Mouse (Mus musculus) liver, embryonic 14.5 days (tissue): ENCODE results near the gene Tmem184a. TPM values are rescaled to one million over a fixed set of nuclear protein-coding genes. Genes with fewer than 3 reads are reported as not detected.

Source experiments
- ATAC-seq: fragments of 200-750 bp; cut with Nextera tagmentation; 2 replicates; pipeline ENCODE4 v1.8.0; 2017; ENCODE audit warnings: moderate number of reproducible peaks, mild to moderate bottlenecking, moderate library complexity; ENCODE audit not compliant: insufficient read depth
- DNase-seq, 3 experiments: peaks; one replicate each; pipeline ENCODE4 v3.0.0-alpha.2; 2012 to 2013; ENCODE audit warnings: low read depth in 3 of 3, low spot score in 3 of 3
- H3K27ac ChIP-seq: fragments of 300-500 bp; sonication (generic); 2 replicates; pipeline ENCODE4 v1.5.1; 2014; ENCODE audit warnings: moderate library complexity, mild to moderate bottlenecking, control low read depth, inconsistent platforms
- H3K27me3 ChIP-seq: fragments of 300-500 bp; sonication (generic); 2 replicates; pipeline ENCODE4 v1.6.1; 2014; ENCODE audit warnings: mild to moderate bottlenecking, low read length, moderate library complexity; ENCODE audit not compliant: control insufficient read depth, insufficient read depth
- H3K36me3 ChIP-seq: fragments of 300-500 bp; sonication (generic); replicated peaks from 2 replicates; pipeline ENCODE4 v1.6.1; 2014; ENCODE audit warnings: low read depth; ENCODE audit not compliant: control insufficient read depth, insufficient read depth
- H3K4me1 ChIP-seq, 2 experiments: fragments of 200-500 bp in 1 of 2; fragments of 300-500 bp in 1 of 2; sonication (generic) in 1 of 2; replicated peaks; 2 replicates each; pipeline ENCODE4 v1.6.1; 2012 to 2014; ENCODE audit warnings: antibody characterized with exemption in 1 of 2, inconsistent platforms in 1 of 2, low read length in 1 of 2; ENCODE audit not compliant: control insufficient read depth in 2 of 2, insufficient read depth in 2 of 2
- H3K4me2 ChIP-seq: fragments of 300-500 bp; sonication (generic); 2 replicates; pipeline ENCODE4 v1.6.1; 2014; ENCODE audit warnings: low read depth, mild to moderate bottlenecking, control low read depth, moderate library complexity
- H3K4me3 ChIP-seq, 2 experiments: fragments of 200-500 bp in 1 of 2; fragments of 300-500 bp in 1 of 2; sonication (generic) in 1 of 2; 2 replicates each; pipeline ENCODE4 v1.5.1; 2012 to 2014; ENCODE audit warnings: low read depth in 2 of 2, low read length in 2 of 2, mild to moderate bottlenecking in 2 of 2, control low read depth in 1 of 2, inconsistent platforms in 1 of 2, moderate library complexity in 1 of 2; ENCODE audit not compliant: insufficient read depth in 1 of 2
- H3K9ac ChIP-seq: fragments of 300-500 bp; sonication (generic); replicated peaks from 2 replicates; pipeline ENCODE4 v1.6.1; 2014; ENCODE audit warnings: mild to moderate bottlenecking, control low read depth, moderate library complexity
- H3K9me3 ChIP-seq: fragments of 300-500 bp; sonication (generic); 2 replicates; pipeline ENCODE4 v1.6.1; 2016; ENCODE audit warnings: low read length, mixed read lengths; ENCODE audit not compliant: control insufficient read depth
- CTCF ChIP-seq: IDR thresholded peaks from 2 replicates; pipeline ENCODE4 v1.5.1; 2016; ENCODE audit warnings: antibody characterized with exemption, low read depth, control low read depth
- EP300 ChIP-seq: IDR thresholded peaks from 2 replicates; pipeline ENCODE4 v1.6.1; 2016; ENCODE audit warnings: antibody characterized with exemption, low read depth
- WGBS: fragments of 180-500 bp; shearing (Covaris S2); extraction: QIAGEN DNeasy Blood & Tissue Kit; methylation state at CpG from one replicate; pipeline ENCODE4 v1.1.7; 2014; ENCODE audit not compliant: insufficient replicate concordance; 5-methylcytosine and 5-hydroxymethylcytosine counted together
- polyA plus RNA-seq, 2 experiments: library from polyadenylated mRNA; depleted of rRNA in 1 of 2; stranded (reverse) in 1 of 2; unstranded in 1 of 2; fragments of >200 nt; fragmentation: Nextera tagmentation in 1 of 2; extraction: Ambion mirVana in 1 of 2; gene quantifications; 2 replicates each; pipeline versions ENCODE4 v1.2.1 to v1.2.3; 2012 to 2014

Gene Tmem184a
- 0.75 TPM in 2 replicates for polyA plus RNA-seq (2012; rRNA removed)
- polyA plus RNA-seq (2014; fragmentation: Nextera tagmentation; extraction: Ambion mirVana) = 0.90 and 1.2 TPM in 2 replicates

DNA sequence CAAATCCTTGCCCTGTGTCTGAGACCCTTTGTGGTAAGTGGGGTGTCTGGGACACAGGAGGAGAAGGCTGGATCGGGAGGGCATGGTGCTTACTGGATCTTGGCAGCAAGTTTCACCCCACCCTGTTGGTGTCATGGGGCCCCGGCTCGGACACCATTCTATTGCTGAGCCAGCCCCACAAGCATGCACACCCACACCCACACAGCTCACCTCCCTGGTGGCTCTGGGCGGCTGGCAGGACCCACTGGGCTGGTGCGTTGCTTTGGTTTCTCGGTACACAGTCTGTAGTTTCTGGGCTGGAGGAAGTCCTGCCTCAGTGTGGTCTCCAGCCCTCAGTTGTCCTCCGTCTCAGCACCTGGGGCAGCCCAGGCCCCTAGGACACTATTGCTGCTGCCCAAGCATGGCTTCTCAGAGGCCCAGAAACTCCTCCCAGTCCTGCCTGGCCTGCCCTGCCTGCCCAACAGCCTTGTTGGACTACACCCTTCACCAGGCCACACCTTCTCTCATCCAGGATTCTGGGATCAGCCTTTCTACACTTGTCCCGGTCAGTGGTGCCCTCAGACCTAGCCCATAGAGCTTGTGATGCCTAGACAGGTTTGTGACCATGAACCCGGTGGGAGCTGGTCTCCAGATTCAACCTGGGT lies at the start of gene Tmem184a:
TSS of gene Tmem184a (minus strand) at position 380 of the 644 bp plus-strand sequence.
- Histone ChIP-seq H3K27ac (peak within 1 kb of the TSS; percentile 63; the same call in 1 of the 2 replicates), H3K9ac (no peak within 1 kb of the TSS), H3K9me3 (no peaks in the 10 kb centered on the region), H3K36me3 (peaks cover 14% of the 10 kb centered on the region), H3K4me3 (no peak within 1 kb of the TSS), H3K4me2 (no peak within 1 kb of the TSS), H3K27me3 (no peaks in the 10 kb centered on the region), H3K4me1 (peaks cover 15 to 38% of the 10 kb centered on the region in 2 experiments)
- DNase-seq (no peak), ATAC-seq (no peak)
- 75% methylated on average over 9 of the region's 9 CpGs for WGBS
- TF ChIP-seq EP300 = no peak
- no peak for TF ChIP-seq CTCF

DNA sequence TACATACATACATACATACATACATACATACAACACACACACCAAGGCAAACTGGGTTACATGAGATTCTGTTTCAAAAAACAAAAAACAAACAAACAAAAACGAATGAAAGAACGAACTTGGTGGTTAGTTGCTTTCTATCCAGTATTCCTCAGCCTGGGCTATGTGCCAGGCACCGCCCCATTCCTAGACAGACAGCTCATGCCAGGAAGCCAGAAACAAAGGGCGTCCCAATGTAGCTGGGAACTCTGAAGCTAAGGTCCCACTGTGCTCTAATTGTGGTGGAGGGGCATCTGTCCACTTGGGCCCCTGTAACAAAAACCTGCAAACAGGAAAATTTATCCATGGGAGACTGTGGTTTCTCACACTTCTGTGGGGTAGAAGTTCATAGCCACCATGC lies 43.0 kb upstream of the Tmem184a start:
- Histone ChIP-seq H3K4me2 (no peak overlapping the region), H3K27me3 (no peaks in the 10 kb centered on the region), H3K9me3 (no peaks in the 10 kb centered on the region), H3K36me3 (no peaks in the 10 kb centered on the region), H3K9ac (no peak overlapping the region), H3K4me3 (no peak overlapping the region), H3K27ac (no peak overlapping the region), H3K4me1 (no peaks in the 10 kb centered on the region)
- DNase-seq (no peak), ATAC-seq (no peak)
- TF ChIP-seq CTCF (no peak), EP300 (no peak)
- WGBS = 36% methylated on average over 4 of the region's 4 CpGs

DNA sequence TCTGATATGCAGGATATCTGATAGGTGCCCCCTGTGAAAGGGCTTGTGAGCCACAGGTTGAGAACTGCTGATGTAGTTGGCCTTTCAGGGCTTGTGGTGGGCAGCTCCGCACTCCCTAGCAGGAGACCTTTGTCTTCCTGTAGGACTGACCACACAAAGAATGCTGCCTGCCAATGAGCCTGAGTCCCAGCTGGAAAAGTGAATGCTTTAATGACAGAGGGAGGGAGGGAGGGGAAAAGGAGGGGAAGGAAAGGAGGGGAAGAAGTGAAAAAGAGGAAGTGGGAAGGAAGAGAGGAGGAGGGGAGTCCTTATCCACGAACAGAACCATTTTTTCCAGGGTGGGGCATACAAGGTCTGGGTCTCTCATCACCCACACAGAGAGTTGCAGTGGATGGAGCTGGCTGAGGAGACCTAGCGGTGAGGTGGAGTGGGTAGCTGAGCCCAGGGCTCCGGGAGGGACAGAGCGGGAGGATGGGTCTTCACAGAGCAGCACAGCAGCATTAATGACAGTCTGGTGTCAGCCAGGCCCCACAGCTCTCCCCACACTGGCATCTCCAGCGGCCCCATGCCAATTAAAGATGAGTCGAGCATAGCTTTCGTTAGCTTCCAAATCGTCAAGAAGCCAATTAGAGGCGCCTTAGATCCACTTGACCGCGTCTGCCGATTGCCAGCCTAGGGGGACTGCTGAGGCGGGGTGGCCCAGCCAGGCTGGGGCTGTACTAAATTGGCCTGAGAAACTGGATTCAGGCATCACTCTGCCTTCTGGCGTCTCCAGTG lies 40.8 kb upstream of the Tmem184a start:
- H3K9ac ChIP-seq = no peak overlapping the region
- DNase-seq (no peak), ATAC-seq (no peak)
- H3K9me3 ChIP-seq = no peaks in the 10 kb centered on the region
- H3K4me3 ChIP-seq = no peak overlapping the region
- no peak for TF ChIP-seq EP300
- no peak for TF ChIP-seq CTCF
- no peaks in the 10 kb centered on the region for H3K4me1 ChIP-seq
- H3K27me3 ChIP-seq = no peaks in the 10 kb centered on the region
- WGBS = 44% methylated on average over 15 of the region's 15 CpGs
- H3K4me2 ChIP-seq = no peak overlapping the region
- H3K36me3 ChIP-seq = no peaks in the 10 kb centered on the region
- no peak overlapping the region for H3K27ac ChIP-seq

DNA sequence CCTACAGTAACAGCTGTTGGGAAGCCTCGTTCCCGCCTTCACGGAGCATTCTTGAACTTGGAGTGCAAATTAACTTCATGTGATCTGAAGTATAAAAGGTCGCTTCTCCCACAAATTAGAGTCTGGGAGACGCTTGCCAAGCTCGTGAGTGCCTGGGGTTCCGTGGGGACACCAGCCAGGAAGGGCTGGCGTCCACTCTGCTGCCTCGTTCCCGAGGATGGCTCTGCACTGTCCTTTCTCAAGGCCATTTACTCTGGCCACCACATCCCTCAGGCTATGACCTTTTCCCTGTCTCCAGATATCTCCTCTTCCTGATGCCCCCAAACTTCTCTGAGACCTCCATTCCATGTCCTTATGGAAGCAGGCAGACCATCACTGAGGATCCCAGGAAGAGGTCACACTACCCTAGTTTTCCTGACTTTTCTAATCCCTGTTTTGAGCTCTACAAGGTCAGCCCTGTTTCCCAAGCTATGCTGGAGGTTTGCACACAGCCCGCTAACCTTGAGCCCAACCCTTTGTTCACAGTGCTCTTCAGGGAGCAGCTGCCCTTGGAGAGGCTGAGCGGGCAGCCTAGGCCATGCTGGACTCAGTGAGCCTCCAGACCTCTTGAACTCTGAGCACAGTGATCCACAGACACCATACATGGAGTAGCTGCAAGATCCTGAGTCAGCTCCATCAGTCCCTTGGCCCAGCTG lies 30.1 kb upstream of the Tmem184a start:
- H3K4me1 ChIP-seq = no peaks in the 10 kb centered on the region
- H3K9me3 ChIP-seq = no peaks in the 10 kb centered on the region
- no peak overlapping the region for H3K4me2 ChIP-seq
- H3K9ac ChIP-seq = no peak overlapping the region
- no peak overlapping the region for H3K4me3 ChIP-seq
- no peaks in the 10 kb centered on the region for H3K36me3 ChIP-seq
- no peak for TF ChIP-seq CTCF
- H3K27me3 ChIP-seq = no peaks in the 10 kb centered on the region
- DNase-seq (no peak), ATAC-seq (no peak)
- H3K27ac ChIP-seq = no peak overlapping the region
- WGBS = 63% methylated on average over 12 of the region's 12 CpGs

DNA sequence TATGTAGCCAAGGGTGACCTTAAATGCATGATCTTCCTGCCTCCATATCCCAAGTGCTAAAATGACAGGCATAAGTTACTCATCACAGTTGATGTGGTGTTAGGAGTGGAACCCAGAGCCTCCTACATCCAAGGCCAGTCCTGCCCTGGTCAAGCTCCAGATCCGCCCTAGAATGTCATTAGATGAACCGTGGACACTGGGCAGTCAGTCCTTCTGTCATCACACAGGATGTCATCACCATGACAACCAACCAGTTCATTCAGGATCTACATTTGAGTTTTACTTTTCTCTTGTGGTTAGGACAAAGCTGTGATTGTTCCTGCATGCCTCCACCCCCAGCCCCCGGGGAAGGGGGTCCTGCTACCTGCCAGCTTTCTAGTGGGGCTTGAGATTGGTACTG lies 19.4 kb upstream of the Tmem184a start:
- ATAC-seq = no peak
- 32% methylated on average over 3 of the region's 3 CpGs for WGBS
- no peak overlapping the region for H3K4me2 ChIP-seq
- H3K36me3 ChIP-seq = no peaks in the 10 kb centered on the region
- no peak overlapping the region for H3K9ac ChIP-seq
- H3K4me1 ChIP-seq = no peaks in the 10 kb centered on the region
- DNase-seq = no peak
- no peak for TF ChIP-seq EP300
- TF ChIP-seq CTCF = no peak
- no peak overlapping the region for H3K27ac ChIP-seq
- no peaks in the 10 kb centered on the region for H3K9me3 ChIP-seq
- no peak overlapping the region for H3K4me3 ChIP-seq
- H3K27me3 ChIP-seq = no peaks in the 10 kb centered on the region
